Mouse (Mus musculus) kidney, postnatal 10 days (tissue): ENCODE measurements around the gene Endod1.

Experiments used
- DNase-seq: peaks from one replicate; pipeline ENCODE4 v3.0.0; 2021; ENCODE audit warnings: mixed read lengths

The Endod1 gene

GRCm38 (mm10) chr9:14307341-14307740 is 74.0 kb downstream of the Endod1 start:
- no peak for DNase-seq

- DNase-seq, result no peak
Measured at GRCm38 (mm10) chr9:14304262-14304968, 76.9 kb downstream of the Endod1 start.
